9 mouse cellular contexts compared by ENCODE assay signal in the genomic region with DNA sequence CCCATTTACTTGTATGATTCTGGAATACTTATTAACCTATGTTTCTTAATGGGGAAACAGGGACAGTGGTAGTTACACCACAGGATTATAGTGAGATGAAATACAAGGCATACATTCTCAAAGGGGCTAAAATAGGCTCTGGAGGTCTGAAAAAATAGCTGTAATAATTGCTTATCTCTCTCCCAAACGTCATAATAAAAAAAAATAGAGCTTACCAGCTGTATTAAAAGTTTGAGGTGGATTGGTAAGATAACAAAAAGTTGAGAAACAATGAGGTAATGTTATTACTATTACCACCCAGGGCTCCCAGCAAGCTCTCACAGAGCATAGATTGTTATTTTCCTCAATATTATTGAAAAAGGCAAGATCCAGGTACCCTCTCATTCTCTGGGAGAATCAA. TPM values are rescaled to one million over a fixed set of nuclear protein-coding genes. Genes with fewer than 3 reads are reported as not detected.
DNase-seq lines count a peak whose midpoint lies in the region; ATAC-seq and TF ChIP-seq lines count a peak whose summit lies in the region.
"Had no signal": no experiment of that assay in that cellular context is flagged by ENCODE, and none has a peak within 500 bp of the region (broad histone marks: within the 10 kb centered on the region; RNA-seq: fewer than 3 reads in every experiment).

No protein-coding gene starts in this region.

- H3K36me3 ChIP-seq in heart, embryonic 16.5 days (ENCODE audit: control insufficient read depth, insufficient read depth): peaks cover 6% of the 10 kb centered on the region; the same call in 1 of the 2 replicates
- H3K36me3 ChIP-seq in hindbrain, embryonic 13.5 days: peaks cover 13% of the 10 kb centered on the region
- H3K36me3 ChIP-seq in midbrain, embryonic 11.5 days (ENCODE audit: control insufficient read depth, insufficient read depth, low read length): no peaks in the 10 kb centered on the region; the same call in 1 of the 2 replicates

- H3K4me2 ChIP-seq in heart, embryonic 16.5 days (ENCODE audit: low read depth, low read length): peak overlapping the region; percentile 77
- peak overlapping the region; percentile 83 for H3K4me2 ChIP-seq in hindbrain, embryonic 13.5 days
- H3K4me2 ChIP-seq in midbrain, embryonic 11.5 days: peak overlapping the region; percentile 66

- H3K27me3 ChIP-seq in heart, embryonic 16.5 days (ENCODE audit: control insufficient read depth, insufficient read depth, low read length): no peaks in the 10 kb centered on the region
- H3K27me3 ChIP-seq in hindbrain, embryonic 13.5 days: no peaks in the 10 kb centered on the region
- no peaks in the 10 kb centered on the region for H3K27me3 ChIP-seq in midbrain, embryonic 11.5 days (ENCODE audit: control insufficient read depth, insufficient read depth, low read length)

- H3K27ac ChIP-seq in heart, embryonic 16.5 days (ENCODE audit: low read length): no peak overlapping the region
- no peak overlapping the region for H3K27ac ChIP-seq in bone marrow, adult 2 months (ENCODE audit: control insufficient read depth, insufficient read depth, low read depth, low read length, poor library complexity)
- H3K27ac ChIP-seq in hindbrain, embryonic 13.5 days: no peak overlapping the region
- no peak overlapping the region for H3K27ac ChIP-seq in midbrain, embryonic 11.5 days (ENCODE audit: low read depth, low read length)

- TF ChIP-seq CTCF in bone marrow, adult 2 months (IDR thresholded peaks at IDR 0.05; ENCODE audit: control insufficient read depth, insufficient read depth, low read length): no peak

- peak overlapping the region; percentile 88 for H3K4me3 ChIP-seq in heart, embryonic 16.5 days (ENCODE audit: low read length)
- peak overlapping the region; percentile 92 for H3K4me3 ChIP-seq in bone marrow, adult 2 months (replicated peaks; ENCODE audit: control insufficient read depth, low read depth, low read length)
- H3K4me3 ChIP-seq in hindbrain, embryonic 13.5 days: peak overlapping the region; percentile 79
- H3K4me3 ChIP-seq in midbrain, embryonic 11.5 days (ENCODE audit: low read depth, low read length): peak overlapping the region; percentile 52

- peak overlapping the region; percentile 92 for H3K9ac ChIP-seq in heart, embryonic 16.5 days (ENCODE audit: low read length)
- H3K9ac ChIP-seq in hindbrain, embryonic 13.5 days: peak overlapping the region; percentile 88
- peak overlapping the region; percentile 75 for H3K9ac ChIP-seq in midbrain, embryonic 11.5 days (ENCODE audit: low read length)

- peaks cover 9% of the 10 kb centered on the region for H3K4me1 ChIP-seq in heart, embryonic 16.5 days (ENCODE audit: control insufficient read depth, insufficient read depth, low read length)
- no peaks in the 10 kb centered on the region for H3K4me1 ChIP-seq in bone marrow, adult 2 months (ENCODE audit: control insufficient read depth, insufficient read depth, low read length)
- H3K4me1 ChIP-seq in hindbrain, embryonic 13.5 days (replicated peaks): peaks cover 27% of the 10 kb centered on the region
- peaks cover 6% of the 10 kb centered on the region; the same call in 1 of the 2 replicates for H3K4me1 ChIP-seq in midbrain, embryonic 11.5 days (ENCODE audit: control insufficient read depth, insufficient read depth, low read length)

- no peak for ATAC-seq in heart, embryonic 16.5 days (replicated peaks; ENCODE audit: extremely low read depth, insufficient read depth, low FRiP score)
- ATAC-seq in hindbrain, embryonic 13.5 days (ENCODE audit: low FRiP score): no peak
- no peak for ATAC-seq in midbrain, embryonic 11.5 days (ENCODE audit: low FRiP score)

- WGBS in heart, embryonic 16.5 days: 5% methylated on average over 1 of the region's 1 CpGs
- 5% methylated on average over 1 of the region's 1 CpGs for WGBS in bone marrow, adult 2 months
- WGBS in hindbrain, embryonic 13.5 days: 6% methylated on average over 1 of the region's 1 CpGs
- WGBS in midbrain, embryonic 11.5 days: 3% methylated on average over 1 of the region's 1 CpGs

- DNase-seq in heart, adult 11 months: no peak
- no peak for DNase-seq in midbrain, embryonic 11.5 days (ENCODE audit: low spot score, missing footprints)
- no peak for DNase-seq in left cerebral cortex, postnatal 14 days (ENCODE audit: low spot score in 2 of 2)
- no peak for DNase-seq in c-Kit-positive CD71-positive TER-119-positive erythroid progenitor cells, embryonic 14.5 days (ENCODE audit: low spot score)
- no peak for DNase-seq in ovary, postnatal 36 days (ENCODE audit: low spot score)

- intact Hi-C loops in left cerebral cortex, postnatal 14 days (cut with DNase I): no loop called here

- no peak for TF ChIP-seq POLR2A in bone marrow, adult 2 months (IDR thresholded peaks at IDR 0.05; ENCODE audit: borderline replicate concordance, control insufficient read depth, low read depth, low read length)

- H3K9me3 ChIP-seq in heart, embryonic 16.5 days (replicated peaks; ENCODE audit: control insufficient read depth, low read length): no peaks in the 10 kb centered on the region
- H3K9me3 ChIP-seq in hindbrain, embryonic 13.5 days: no peaks in the 10 kb centered on the region
- H3K9me3 ChIP-seq in midbrain, embryonic 11.5 days (ENCODE audit: control insufficient read depth, low read length): no peaks in the 10 kb centered on the region

RNA-seq across cellular contexts. Expression of gene Ctns, which starts 0.7 kb away (rescaled TPM):
- 14.5 and 15.3 TPM in 2 replicates for polyA plus RNA-seq in heart, embryonic 16.5 days (2015; fragmentation: Nextera tagmentation; extraction: Ambion mirVana)
- 9.3 and 10.2 TPM in 2 replicates for polyA plus RNA-seq in bone marrow, adult 2 months (2011; ENCODE audit: insufficient read depth, insufficient read length, low replicate concordance, missing spikeins)
- polyA plus RNA-seq in hindbrain, embryonic 13.5 days (2015; fragmentation: Nextera tagmentation; extraction: Ambion mirVana): 21.5 and 22.8 TPM in 2 replicates
- polyA plus RNA-seq in midbrain, embryonic 11.5 days (2014; fragmentation: Nextera tagmentation; extraction: Ambion mirVana): 19.1 and 21.1 TPM in 2 replicates
- 10 to 100 TPM; 15.5 to 18.9 TPM for total RNA-seq in left cerebral cortex, postnatal 14 days (2021)

RNA-seq across cellular contexts. Expression of gene Shpk, which starts 1.1 kb away (rescaled TPM):
- 0.86 and 1.00 TPM in 2 replicates for polyA plus RNA-seq in heart, embryonic 16.5 days (2015; fragmentation: Nextera tagmentation; extraction: Ambion mirVana)
- polyA plus RNA-seq in bone marrow, adult 2 months (2011; ENCODE audit: insufficient read depth, insufficient read length, low replicate concordance, missing spikeins): 0.81 and 1.4 TPM in 2 replicates
- 2.0 and 2.3 TPM in 2 replicates for polyA plus RNA-seq in hindbrain, embryonic 13.5 days (2015; fragmentation: Nextera tagmentation; extraction: Ambion mirVana)
- 1.1 TPM in 2 replicates for polyA plus RNA-seq in midbrain, embryonic 11.5 days (2014; fragmentation: Nextera tagmentation; extraction: Ambion mirVana)
- total RNA-seq in left cerebral cortex, postnatal 14 days (2021): 1 to 10 TPM; 2.2 TPM

RNA-seq across cellular contexts. Expression of gene Tax1bp3, which starts 21.3 kb away (rescaled TPM):
- 237 and 257 TPM in 2 replicates for polyA plus RNA-seq in heart, embryonic 16.5 days (2015; fragmentation: Nextera tagmentation; extraction: Ambion mirVana)
- 5.4 and 9.9 TPM in 2 replicates for polyA plus RNA-seq in bone marrow, adult 2 months (2011; ENCODE audit: insufficient read depth, insufficient read length, low replicate concordance, missing spikeins)
- polyA plus RNA-seq in hindbrain, embryonic 13.5 days (2015; fragmentation: Nextera tagmentation; extraction: Ambion mirVana): 180 and 185 TPM in 2 replicates
- 183 and 189 TPM in 2 replicates for polyA plus RNA-seq in midbrain, embryonic 11.5 days (2014; fragmentation: Nextera tagmentation; extraction: Ambion mirVana)
- 10 to 100 TPM; 14.5 to 16.3 TPM for total RNA-seq in left cerebral cortex, postnatal 14 days (2021)

RNA-seq across cellular contexts. Expression of gene Emc6, which starts 21.4 kb away (rescaled TPM):
- polyA plus RNA-seq in heart, embryonic 16.5 days (2015; fragmentation: Nextera tagmentation; extraction: Ambion mirVana): 105 and 113 TPM in 2 replicates
- polyA plus RNA-seq in bone marrow, adult 2 months (2011; ENCODE audit: insufficient read depth, insufficient read length, low replicate concordance, missing spikeins): 34.9 and 46.1 TPM in 2 replicates
- 120 and 136 TPM in 2 replicates for polyA plus RNA-seq in hindbrain, embryonic 13.5 days (2015; fragmentation: Nextera tagmentation; extraction: Ambion mirVana)
- polyA plus RNA-seq in midbrain, embryonic 11.5 days (2014; fragmentation: Nextera tagmentation; extraction: Ambion mirVana): 125 TPM in 2 replicates
- total RNA-seq in left cerebral cortex, postnatal 14 days (2021): 10 to 100 TPM; 67.0 to 70.3 TPM

RNA-seq across cellular contexts. Expression of gene Trpv1, which starts 35.9 kb away (rescaled TPM):
- polyA plus RNA-seq in heart, embryonic 16.5 days (2015; fragmentation: Nextera tagmentation; extraction: Ambion mirVana): 0.06 and 0.08 TPM in 2 replicates
- not detected in 2 replicates for polyA plus RNA-seq in bone marrow, adult 2 months (2011; ENCODE audit: insufficient read depth, insufficient read length, low replicate concordance, missing spikeins)
- 0.41 and 0.86 TPM in 2 replicates for polyA plus RNA-seq in hindbrain, embryonic 13.5 days (2015; fragmentation: Nextera tagmentation; extraction: Ambion mirVana)
- not detected in 2 replicates for polyA plus RNA-seq in midbrain, embryonic 11.5 days (2014; fragmentation: Nextera tagmentation; extraction: Ambion mirVana)
- total RNA-seq in left cerebral cortex, postnatal 14 days (2021): under 1 TPM; 0.13 to 0.42 TPM
- total RNA-seq: megakaryocyte progenitor cell, adult 5-6 weeks had no signal

Comparison
In these comparisons a context has a peak if more than half of its experiments do, and no peak if none do; other contexts are left out.
1. RNA of gene Tax1bp3, which starts 21.3 kb away (polyA plus RNA-seq): 237 to 257 TPM in heart, embryonic 16.5 days, 183 to 189 TPM in midbrain, embryonic 11.5 days and 180 to 185 TPM in hindbrain, embryonic 13.5 days; 5.4 to 9.9 TPM in bone marrow, adult 2 months; every median in the first group is over 10 times any median in the second.
2. Peak in every context shown above with its lines, with median percentiles within 50 percentile points of each other: H3K4me2 ChIP-seq, H3K4me3 ChIP-seq and H3K9ac ChIP-seq.